Mouse (Mus musculus) Muller cell, postnatal 12 days (primary cell): ENCODE data around the gene Nqo1.

Source experiments
- DNase-seq: peaks from one replicate; pipeline ENCODE4 v3.0.0-alpha.2; 2015; ENCODE audit errors: inconsistent ontology term

Gene Nqo1

GRCm38 (mm10) chr8:107403038-107403781 lies at the start of gene Nqo1:
Gene Nqo1, minus strand, starts transcription at chr8:107403206.
- DNase-seq = peak; percentile 80

- no peak for DNase-seq
Measured at GRCm38 (mm10) chr8:107451414-107452066, 48.5 kb upstream of the Nqo1 start.

- no peak for DNase-seq
Measured at GRCm38 (mm10) chr8:107449655-107450054, 46.6 kb upstream of the Nqo1 start.

- no peak for DNase-seq
Measured at GRCm38 (mm10) chr8:107449130-107449529, 46.1 kb upstream of the Nqo1 start.

- DNase-seq = no peak
Measured at GRCm38 (mm10) chr8:107448382-107448889, 45.4 kb upstream of the Nqo1 start.

GRCm38 (mm10) chr8:107447713-107448112 lies 44.7 kb upstream of the Nqo1 start:
- no peak for DNase-seq

- no peak for DNase-seq
Measured at GRCm38 (mm10) chr8:107444626-107445025, 41.6 kb upstream of the Nqo1 start.

GRCm38 (mm10) chr8:107439880-107440625 lies 37.0 kb upstream of the Nqo1 start:
- DNase-seq = no peak

- DNase-seq = no peak
Measured at GRCm38 (mm10) chr8:107437711-107438110, 34.7 kb upstream of the Nqo1 start.

- no peak for DNase-seq
Measured at GRCm38 (mm10) chr8:107436841-107437421, 33.9 kb upstream of the Nqo1 start.

GRCm38 (mm10) chr8:107435962-107436831 lies 33.2 kb upstream of the Nqo1 start, which contains the start of gene Wwp2:
Gene Wwp2, plus strand, starts transcription at chr8:107436365.
- DNase-seq = peak; percentile 74

GRCm38 (mm10) chr8:107435421-107435961 lies 32.5 kb upstream of the Nqo1 start:
- peak; percentile 17 for DNase-seq

- no peak for DNase-seq
Measured at GRCm38 (mm10) chr8:107430821-107431220, 27.8 kb upstream of the Nqo1 start.

- DNase-seq = no peak
Measured at GRCm38 (mm10) chr8:107425230-107425597, 22.2 kb upstream of the Nqo1 start.

GRCm38 (mm10) chr8:107424597-107425229 lies 21.7 kb upstream of the Nqo1 start, which contains the start of gene Nob1:
Gene Nob1, minus strand, starts transcription at chr8:107425051.
- peak; percentile 91 for DNase-seq

- DNase-seq = no peak
Measured at GRCm38 (mm10) chr8:107424176-107424575, 21.2 kb upstream of the Nqo1 start.

- no peak for DNase-seq
Measured at GRCm38 (mm10) chr8:107417001-107417400, 14.0 kb upstream of the Nqo1 start.

- DNase-seq = no peak
Measured at GRCm38 (mm10) chr8:107413881-107414280, 10.9 kb upstream of the Nqo1 start.

GRCm38 (mm10) chr8:107412552-107412951 lies 9.5 kb upstream of the Nqo1 start:
- no peak for DNase-seq

GRCm38 (mm10) chr8:107411391-107411790 lies 8.4 kb upstream of the Nqo1 start:
- no peak for DNase-seq
